Mouse (Mus musculus) T-cell, adult 66 days (primary cell): Measurements from ENCODE around the gene Lrrc37a. TPM values are rescaled to one million over a fixed set of nuclear protein-coding genes. Genes with fewer than 3 reads are reported as not detected.

Source experiments
- total RNA-seq, 2 experiments: library from RNA; stranded (reverse); gene quantifications; 3 replicates in 1 of 2; 4 replicates in 1 of 2; pipeline ENCODE4 v1.2.4; 2023

Gene Lrrc37a
- not detected for total RNA-seq

DNA sequence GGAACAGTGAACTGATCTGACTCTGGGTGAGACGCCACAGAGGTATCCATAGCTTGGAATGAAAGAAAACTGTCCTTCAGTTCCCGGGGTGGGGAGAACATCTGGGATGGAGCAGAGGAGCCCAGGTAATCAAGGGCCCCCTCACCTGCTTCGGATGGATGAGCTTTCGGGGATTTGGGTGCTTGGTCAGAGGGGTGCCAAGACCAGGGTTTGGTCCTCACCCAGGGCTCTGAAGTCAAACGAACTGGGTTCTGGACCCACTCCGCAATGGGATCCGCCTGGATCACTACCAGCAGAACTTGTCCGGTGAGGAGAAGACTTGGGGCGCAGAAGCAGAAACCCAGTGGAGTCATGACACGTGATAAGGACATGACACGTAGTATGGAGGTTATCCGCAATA lies at the start of gene Lrrc37a:
Lrrc37a (minus strand) TSS at position 101 of the 400 bp plus-strand sequence.

GRCm38 (mm10) chr11:103411981-103412949 lies 92.1 kb downstream of the Lrrc37a start, which contains the start of gene Plekhm1:
TSS of gene Plekhm1 (minus strand) at chr11:103412687.

Other genes with a start within 250 kb of the Lrrc37a start
- gene Map3k14, start 237.1 kb downstream of the Lrrc37a start, total RNA-seq: 10 to 100 TPM; 66.2 to 71.0 TPM
- 10 to 100 TPM; 73.8 to 86.5 TPM for gene Arhgap27, start 140.9 kb downstream of the Lrrc37a start, total RNA-seq
- gene Plekhm1, start 91.9 kb downstream of the Lrrc37a start, total RNA-seq: 10 to 100 TPM; 36.5 to 36.6 TPM
- not detected for gene Gm884, start 116.5 kb upstream of the Lrrc37a start, total RNA-seq
- gene Lyzl6, start 134.3 kb upstream of the Lrrc37a start, total RNA-seq: not detected
- gene Rprml, start 145.0 kb upstream of the Lrrc37a start, total RNA-seq: not detected
- 10 to 100 TPM; 58.1 to 61.2 TPM for gene Gosr2, start 193.3 kb upstream of the Lrrc37a start, total RNA-seq
- gene Wnt9b, start 245.2 kb upstream of the Lrrc37a start, total RNA-seq: not detected